Mouse (Mus musculus) cerebellum, adult 2 months (tissue): ENCODE data around the gene Scfd2.

ENCODE experiments used
- CTCF ChIP-seq: fragments of 200-500 bp; IDR thresholded peaks from 2 replicates; pipeline ENCODE4 v1.5.1; 2011; ENCODE audit warnings: low read depth, mild to moderate bottlenecking, control low read depth, low read length, moderate library complexity, borderline replicate concordance; ENCODE audit not compliant: insufficient read depth
- POLR2A ChIP-seq: fragments of 200-500 bp; IDR thresholded peaks from 2 replicates; pipeline ENCODE4 v1.6.1; 2011; ENCODE audit warnings: low read length, control low read depth, borderline replicate concordance; ENCODE audit not compliant: insufficient read depth

- TF ChIP-seq CTCF (no peak), POLR2A (no peak)
Measured at GRCm38 (mm10) chr5:74164547-74164946, 367.0 kb downstream of the Scfd2 start.
